Mouse (Mus musculus) myocyte (in vitro differentiated cells): ENCODE measurements around the gene Grik1. TPM values are rescaled to one million over a fixed set of nuclear protein-coding genes. Genes with fewer than 3 reads are reported as not detected.

Experiments
- H3K27me3 ChIP-seq: one replicate; pipeline ENCODE4 v1.6.1; 2011; ENCODE audit not compliant: control insufficient read depth, insufficient read depth, insufficient read length
- H3K36me3 ChIP-seq: one replicate; pipeline ENCODE4 v1.6.1; 2011; ENCODE audit not compliant: control insufficient read depth, insufficient read depth
- H3K4me2 ChIP-seq: one replicate; pipeline ENCODE4 v1.6.1; 2011; ENCODE audit warnings: low read depth, control low read depth
- H3K4me3 ChIP-seq: one replicate; pipeline ENCODE4 v1.5.1; 2011; ENCODE audit warnings: mild to moderate bottlenecking, control low read depth, moderate library complexity
- H3K79me2 ChIP-seq: one replicate; pipeline ENCODE4 v1.6.1; 2011; ENCODE audit not compliant: control insufficient read depth, insufficient read depth
- H3ac ChIP-seq: one replicate; pipeline ENCODE4 v1.6.1; 2011; ENCODE audit not compliant: control insufficient read depth, insufficient read length
- CEBPB ChIP-seq: IDR thresholded peaks from 2 replicates; pipeline ENCODE4 v1.6.1; 2011; ENCODE audit warnings: mild to moderate bottlenecking, moderate library complexity; ENCODE audit not compliant: poor library complexity, insufficient read depth, severe bottlenecking
- E2F4 ChIP-seq: IDR thresholded peaks from one replicate; pipeline ENCODE4 v1.6.1; 2011; ENCODE audit warnings: mild to moderate bottlenecking, control low read depth, moderate library complexity; ENCODE audit not compliant: insufficient read depth
- MAX ChIP-seq: IDR thresholded peaks from one replicate; pipeline ENCODE4 v1.6.1; 2011; ENCODE audit warnings: low read depth, mild to moderate bottlenecking, control low read depth
- MYOD1 ChIP-seq, 3 experiments: IDR thresholded peaks; one replicate each; pipeline ENCODE4 v1.6.1; 2011; ENCODE audit warnings: control low read depth in 2 of 3, low read depth in 2 of 3, mild to moderate bottlenecking in 2 of 3, moderate library complexity in 1 of 3; ENCODE audit not compliant: insufficient read length in 2 of 3, control insufficient read depth in 1 of 3
- MYOG ChIP-seq, 3 experiments: IDR thresholded peaks; one replicate each; pipeline ENCODE4 v1.6.1; 2011; ENCODE audit warnings: control low read depth in 2 of 3, low read depth in 2 of 3, mild to moderate bottlenecking in 2 of 3; ENCODE audit not compliant: insufficient read length in 2 of 3, control insufficient read depth in 1 of 3, insufficient read depth in 1 of 3
- POLR2A ChIP-seq: IDR thresholded peaks from one replicate; pipeline ENCODE4 v1.6.1; 2011; ENCODE audit warnings: low read depth, mild to moderate bottlenecking, control low read depth, moderate library complexity; ENCODE audit not compliant: insufficient read length
- POLR2AphosphoS2 ChIP-seq: IDR thresholded peaks from one replicate; pipeline ENCODE4 v1.6.1; 2011; ENCODE audit warnings: low read depth, control low read depth; ENCODE audit not compliant: insufficient read length
- REST ChIP-seq: IDR thresholded peaks from one replicate; pipeline ENCODE4 v1.6.1; 2011; ENCODE audit warnings: mild to moderate bottlenecking, control low read depth, moderate library complexity; ENCODE audit not compliant: insufficient read depth, insufficient read length
- SRF ChIP-seq: IDR thresholded peaks from one replicate; pipeline ENCODE4 v1.6.1; 2011; ENCODE audit warnings: low read depth; ENCODE audit not compliant: control insufficient read depth, insufficient read length
- TCF12 ChIP-seq: IDR thresholded peaks from one replicate; pipeline ENCODE4 v1.6.1; 2011; ENCODE audit warnings: mild to moderate bottlenecking, control low read depth; ENCODE audit not compliant: poor library complexity, insufficient read depth, severe bottlenecking
- TCF3 ChIP-seq: IDR thresholded peaks from one replicate; pipeline ENCODE4 v1.6.1; 2011; ENCODE audit warnings: low read depth, control low read depth; ENCODE audit not compliant: insufficient read length
- USF1 ChIP-seq: IDR thresholded peaks from one replicate; pipeline ENCODE4 v1.6.1; 2011; ENCODE audit warnings: low read depth, mild to moderate bottlenecking, control low read depth, moderate library complexity
- polyA plus RNA-seq: library from polyadenylated mRNA; unstranded; fragments of >200 nt; fragmentation: generic; extraction: Trizol; gene quantifications from one replicate; pipeline ENCODE4 v1.2.1, GENCODE M21; 2012; ENCODE audit warnings: missing spikeins

Gene Grik1
- polyA plus RNA-seq, 1 experiment = not detected

GRCm38 (mm10) chr16:87971911-87972310 lies 318.2 kb downstream of the Grik1 start:
- Histone ChIP-seq H3K27me3 (no peaks in the 10 kb centered on the region), H3ac (no peak overlapping the region), H3K4me3 (no peak overlapping the region), H3K36me3 (no peaks in the 10 kb centered on the region), H3K79me2 (no peaks in the 10 kb centered on the region), H3K4me2 (no peak overlapping the region)
- no peak for TF ChIP-seq MYOG (IDR thresholded peaks at IDR 0.05; ENCODE audit: control insufficient read depth in 1 of 3, insufficient read depth in 1 of 3, insufficient read length in 2 of 3, low read depth in 2 of 3)
- no peak for TF ChIP-seq POLR2AphosphoS2
- TF ChIP-seq E2F4 = no peak
- no peak for TF ChIP-seq REST
- TF ChIP-seq USF1 = no peak
- TF ChIP-seq MYOD1 (IDR thresholded peaks at IDR 0.05; ENCODE audit: control insufficient read depth in 1 of 3, insufficient read length in 2 of 3, low read depth in 2 of 3) = no peak
- no peak for TF ChIP-seq TCF3
- TF ChIP-seq MAX = no peak

DNA sequence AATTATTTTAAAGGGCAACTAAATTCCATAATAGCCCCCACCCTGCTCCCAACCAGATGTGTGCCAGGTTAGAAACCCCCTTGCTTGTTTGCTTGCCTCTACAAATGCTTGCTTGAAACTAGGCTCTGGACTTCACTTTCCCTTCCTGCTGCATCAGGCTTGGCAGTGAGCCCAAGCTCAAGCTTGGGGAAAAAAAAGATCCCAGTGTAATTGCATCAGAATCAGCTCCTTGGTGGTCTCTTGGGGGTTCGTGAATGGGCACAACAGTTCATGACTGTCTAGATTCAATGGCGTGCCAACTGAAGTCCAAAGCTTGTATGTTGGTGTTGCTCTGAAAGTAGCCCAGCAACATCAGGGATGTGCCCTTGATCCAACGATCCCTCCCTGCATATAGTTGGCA lies 320.1 kb downstream of the Grik1 start:
- Histone ChIP-seq H3K27me3 (no peaks in the 10 kb centered on the region), H3K79me2 (no peaks in the 10 kb centered on the region), H3K4me3 (no peak overlapping the region), H3ac (no peak overlapping the region), H3K4me2 (no peak overlapping the region), H3K36me3 (no peaks in the 10 kb centered on the region)
- TF ChIP-seq CEBPB (no peak), TCF12 (no peak), E2F4 (no peak), TCF3 (no peak), SRF (no peak), MAX (no peak), MYOD1 (IDR thresholded peaks at IDR 0.05; ENCODE audit: control insufficient read depth in 1 of 3, insufficient read length in 2 of 3, low read depth in 2 of 3) (no peak), USF1 (no peak), MYOG (IDR thresholded peaks at IDR 0.05; ENCODE audit: control insufficient read depth in 1 of 3, insufficient read depth in 1 of 3, insufficient read length in 2 of 3, low read depth in 2 of 3) (no peak), POLR2A (no peak), REST (no peak), POLR2AphosphoS2 (no peak)

- Histone ChIP-seq H3K36me3 (no peaks in the 10 kb centered on the region), H3K27me3 (no peaks in the 10 kb centered on the region), H3K79me2 (no peaks in the 10 kb centered on the region), H3ac (no peak overlapping the region), H3K4me3 (no peak overlapping the region), H3K4me2 (no peak overlapping the region)
- TF ChIP-seq TCF12 = no peak
- TF ChIP-seq REST = no peak
- no peak for TF ChIP-seq MYOG (IDR thresholded peaks at IDR 0.05; ENCODE audit: control insufficient read depth in 1 of 3, insufficient read depth in 1 of 3, insufficient read length in 2 of 3, low read depth in 2 of 3)
- TF ChIP-seq USF1 = no peak
- no peak for TF ChIP-seq SRF
- TF ChIP-seq MAX = no peak
- TF ChIP-seq MYOD1 (IDR thresholded peaks at IDR 0.05; ENCODE audit: control insufficient read depth in 1 of 3, insufficient read length in 2 of 3, low read depth in 2 of 3) = no peak
- TF ChIP-seq TCF3 = no peak
- TF ChIP-seq E2F4 = no peak
- TF ChIP-seq POLR2AphosphoS2 = no peak
- no peak for TF ChIP-seq CEBPB
- no peak for TF ChIP-seq POLR2A
These were observed 328.6 kb downstream of the Grik1 start for GRCm38 (mm10) chr16:87961419-87961818.

DNA sequence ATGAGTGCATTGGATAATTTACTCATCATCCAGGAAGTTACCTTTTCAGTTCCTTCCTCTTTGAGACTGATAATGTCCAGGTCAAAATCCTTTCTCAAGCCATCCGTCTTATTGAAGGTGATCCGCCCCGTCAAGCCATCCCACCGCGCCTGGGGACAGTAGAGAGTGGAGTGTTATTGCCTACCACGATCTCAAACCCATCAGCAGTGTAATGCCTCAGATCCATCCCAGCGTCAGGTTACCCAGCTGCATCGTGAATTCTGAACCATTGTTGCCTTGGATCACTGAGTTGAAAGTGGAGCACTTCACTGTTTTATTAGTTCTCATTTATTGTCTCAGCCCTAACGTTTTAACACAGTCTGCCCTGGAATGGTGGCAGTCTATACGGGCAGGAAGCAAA lies 332.6 kb downstream of the Grik1 start:
- Histone ChIP-seq H3ac (no peak overlapping the region), H3K4me2 (no peak overlapping the region), H3K4me3 (no peak overlapping the region), H3K36me3 (no peaks in the 10 kb centered on the region), H3K27me3 (no peaks in the 10 kb centered on the region), H3K79me2 (no peaks in the 10 kb centered on the region)
- TF ChIP-seq POLR2A = no peak
- TF ChIP-seq SRF = no peak
- no peak for TF ChIP-seq MYOD1 (IDR thresholded peaks at IDR 0.05; ENCODE audit: control insufficient read depth in 1 of 3, insufficient read length in 2 of 3, low read depth in 2 of 3)
- no peak for TF ChIP-seq TCF12
- no peak for TF ChIP-seq POLR2AphosphoS2
- no peak for TF ChIP-seq MYOG (IDR thresholded peaks at IDR 0.05; ENCODE audit: control insufficient read depth in 1 of 3, insufficient read depth in 1 of 3, insufficient read length in 2 of 3, low read depth in 2 of 3)
- no peak for TF ChIP-seq USF1
- no peak for TF ChIP-seq TCF3
- no peak for TF ChIP-seq REST
- no peak for TF ChIP-seq CEBPB
- no peak for TF ChIP-seq MAX
- no peak for TF ChIP-seq E2F4

DNA sequence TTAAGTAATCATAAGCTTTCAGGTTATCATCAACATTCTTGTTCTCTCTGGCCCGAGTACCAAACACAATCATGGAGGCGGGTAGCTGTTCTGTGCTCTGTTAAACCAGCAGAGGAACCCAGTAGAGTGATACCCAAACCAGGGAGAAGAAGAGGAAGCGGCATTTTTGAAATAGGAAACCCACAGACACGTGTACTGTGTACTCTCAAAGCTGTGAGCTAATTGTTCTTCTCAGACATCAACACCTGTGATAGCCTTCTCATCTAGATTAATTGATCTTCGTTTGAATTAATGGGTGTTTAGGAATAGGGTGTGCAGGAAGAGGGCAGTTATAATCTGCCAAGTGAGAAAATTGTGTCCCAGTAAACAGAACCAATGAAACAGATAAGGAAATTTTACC lies 333.9 kb downstream of the Grik1 start:
- no peak overlapping the region for H3K4me3 ChIP-seq
- no peaks in the 10 kb centered on the region for H3K79me2 ChIP-seq
- no peaks in the 10 kb centered on the region for H3K27me3 ChIP-seq
- TF ChIP-seq E2F4 (no peak), MYOD1 (IDR thresholded peaks at IDR 0.05; ENCODE audit: control insufficient read depth in 1 of 3, insufficient read length in 2 of 3, low read depth in 2 of 3) (no peak), POLR2AphosphoS2 (no peak), REST (no peak), SRF (no peak), USF1 (no peak), TCF12 (no peak), POLR2A (no peak), MYOG (IDR thresholded peaks at IDR 0.05; ENCODE audit: control insufficient read depth in 1 of 3, insufficient read depth in 1 of 3, insufficient read length in 2 of 3, low read depth in 2 of 3) (no peak), CEBPB (no peak), TCF3 (no peak)
- no peaks in the 10 kb centered on the region for H3K36me3 ChIP-seq
- no peak overlapping the region for H3K4me2 ChIP-seq
- no peak overlapping the region for H3ac ChIP-seq
